Mouse (Mus musculus): ENCODE measurements around the gene Gsdma2. TPM values are rescaled to one million over a fixed set of nuclear protein-coding genes. Genes with fewer than 3 reads are reported as not detected.

Gsdma2 gene
- polyA plus RNA-seq, 2 experiments, result not detected

DNA sequence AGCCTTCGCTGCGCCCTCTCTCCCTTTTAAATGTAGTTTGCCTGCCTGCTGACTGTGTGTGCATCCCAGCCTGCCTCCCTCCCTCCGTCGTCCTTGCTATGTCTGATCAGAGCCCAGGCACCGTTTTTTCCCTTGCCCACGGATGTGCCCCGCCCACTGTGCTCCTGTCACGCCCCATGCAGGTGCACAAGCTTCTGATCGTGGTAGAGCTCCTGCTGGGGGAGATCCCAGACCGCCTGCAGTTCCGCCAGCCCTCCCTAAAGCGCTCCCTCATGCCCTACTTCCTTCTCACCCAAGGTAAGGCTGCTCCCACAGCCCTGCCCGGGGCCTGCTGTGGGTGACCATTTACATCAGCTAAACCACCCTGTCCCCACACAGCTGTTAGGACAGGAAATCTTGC is 46.6 kb downstream of the Gsdma2 start:
- H3K27ac ChIP-seq, result no peak overlapping the region
- ATAC-seq (ENCODE audit: insufficient read depth), result no peak
- H3K4me1 ChIP-seq (replicated peaks; ENCODE audit: control insufficient read depth in 2 of 2, insufficient read depth in 2 of 2, low read length in 1 of 2), result no peaks in the 10 kb centered on the region
- no peak for DNase-seq (ENCODE audit: low read depth in 3 of 3, low spot score in 3 of 3)
- H3K9me3 ChIP-seq (ENCODE audit: control insufficient read depth, low read length), result no peaks in the 10 kb centered on the region
- no peak for TF ChIP-seq EP300 (IDR thresholded peaks at IDR 0.05; ENCODE audit: low read depth)
- no peak for TF ChIP-seq CTCF (IDR thresholded peaks at IDR 0.05; ENCODE audit: low read depth)
- H3K4me2 ChIP-seq (ENCODE audit: low read depth), result no peak overlapping the region
- no peaks in the 10 kb centered on the region for H3K27me3 ChIP-seq (ENCODE audit: control insufficient read depth, insufficient read depth, low read length)
- H3K9ac ChIP-seq (replicated peaks), result no peak overlapping the region
- H3K4me3 ChIP-seq (ENCODE audit: insufficient read depth in 1 of 2, low read depth in 2 of 2, low read length in 2 of 2), result no peak overlapping the region
- H3K36me3 ChIP-seq (replicated peaks; ENCODE audit: control insufficient read depth, insufficient read depth, low read depth), result peaks cover 55% of the 10 kb centered on the region
- WGBS (ENCODE audit: insufficient replicate concordance), result 58% methylated on average over 13 of the region's 13 CpGs

DNA sequence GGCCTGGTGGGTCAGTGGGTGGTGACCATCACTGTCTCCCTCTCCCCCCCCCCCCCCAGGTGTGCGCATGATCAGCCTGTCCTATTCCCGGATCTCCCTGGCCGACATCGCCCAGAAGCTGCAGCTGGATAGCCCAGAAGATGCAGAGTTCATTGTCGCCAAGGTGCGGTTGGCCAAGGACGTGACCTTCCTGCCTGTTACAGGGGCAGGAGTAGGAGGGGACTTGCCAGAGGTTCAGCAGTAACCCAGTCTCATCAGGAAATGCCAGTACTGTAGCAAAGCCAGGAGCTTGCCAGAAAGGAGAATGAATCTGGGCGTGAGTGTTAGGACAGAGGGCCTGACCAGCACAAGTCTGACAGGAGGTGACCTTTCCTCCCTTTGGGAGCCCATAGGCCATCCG is 47.2 kb downstream of the Gsdma2 start:
- TF ChIP-seq CTCF (IDR thresholded peaks at IDR 0.05; ENCODE audit: low read depth), result no peak
- Histone ChIP-seq H3K4me2 (ENCODE audit: low read depth) (no peak overlapping the region), H3K36me3 (replicated peaks; ENCODE audit: control insufficient read depth, insufficient read depth, low read depth) (peaks cover 51% of the 10 kb centered on the region), H3K27ac (no peak overlapping the region), H3K4me1 (replicated peaks; ENCODE audit: control insufficient read depth in 2 of 2, insufficient read depth in 2 of 2, low read length in 1 of 2) (no peaks in the 10 kb centered on the region), H3K9ac (replicated peaks) (no peak overlapping the region), H3K9me3 (ENCODE audit: control insufficient read depth, low read length) (no peaks in the 10 kb centered on the region), H3K27me3 (ENCODE audit: control insufficient read depth, insufficient read depth, low read length) (no peaks in the 10 kb centered on the region), H3K4me3 (ENCODE audit: insufficient read depth in 1 of 2, low read depth in 2 of 2, low read length in 2 of 2) (no peak overlapping the region)
- ATAC-seq (ENCODE audit: insufficient read depth) (no peak), DNase-seq (ENCODE audit: low read depth in 3 of 3, low spot score in 3 of 3) (no peak)
- WGBS (ENCODE audit: insufficient replicate concordance), result 86% methylated on average over 9 of the region's 9 CpGs

DNA sequence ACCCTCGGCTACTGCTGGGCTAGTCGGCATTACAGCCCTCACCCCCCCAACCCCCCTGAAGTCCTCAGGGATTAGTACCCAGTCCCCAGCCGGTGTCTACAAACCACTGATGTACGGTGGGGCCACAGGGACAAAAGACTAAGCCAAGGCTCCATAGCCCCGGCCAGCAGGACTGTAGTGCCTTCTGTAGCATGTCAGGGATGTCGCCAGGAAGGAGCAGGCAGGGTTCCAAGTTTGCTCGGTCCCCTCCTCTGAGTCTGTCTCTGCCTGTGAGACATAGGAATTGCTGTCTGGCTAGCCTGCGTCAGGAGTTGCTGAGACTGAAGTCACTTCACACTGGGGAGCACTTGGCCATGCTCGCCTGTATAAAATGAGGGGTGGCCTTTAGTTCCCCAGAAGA is 47.7 kb downstream of the Gsdma2 start:
- peaks cover 49% of the 10 kb centered on the region for H3K36me3 ChIP-seq (replicated peaks; ENCODE audit: control insufficient read depth, insufficient read depth, low read depth)
- WGBS (ENCODE audit: insufficient replicate concordance), result 78% methylated on average over 9 of the region's 9 CpGs

DNA sequence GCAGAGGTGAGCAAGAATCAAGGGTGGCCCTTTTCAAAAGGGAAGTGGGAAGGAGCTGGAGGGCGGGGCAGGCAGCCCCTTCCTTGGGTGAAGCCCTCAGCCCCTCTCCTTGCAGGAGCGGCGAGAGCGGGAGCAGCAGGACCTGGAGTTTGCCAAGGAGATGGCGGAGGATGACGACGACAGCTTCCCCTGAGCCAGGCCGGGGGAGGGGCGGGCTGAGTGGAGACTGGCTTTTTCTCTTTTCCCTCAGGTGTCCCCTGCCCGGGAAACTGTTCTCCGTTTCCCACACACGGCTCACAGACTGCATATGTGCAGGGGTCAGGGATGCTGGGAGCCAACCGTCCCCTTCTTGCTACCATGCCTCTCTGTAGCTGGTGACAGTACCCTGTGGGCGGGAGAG is 48.8 kb downstream of the Gsdma2 start:
- WGBS (ENCODE audit: insufficient replicate concordance), result 85% methylated on average over 14 of the region's 14 CpGs
- TF ChIP-seq CTCF (IDR thresholded peaks at IDR 0.05; ENCODE audit: low read depth) (no peak), EP300 (IDR thresholded peaks at IDR 0.05; ENCODE audit: low read depth) (no peak)
- Histone ChIP-seq H3K36me3 (replicated peaks; ENCODE audit: control insufficient read depth, insufficient read depth, low read depth) (peaks cover 38% of the 10 kb centered on the region), H3K9ac (replicated peaks) (no peak overlapping the region), H3K27me3 (ENCODE audit: control insufficient read depth, insufficient read depth, low read length) (no peaks in the 10 kb centered on the region), H3K27ac (no peak overlapping the region), H3K4me2 (ENCODE audit: low read depth) (no peak overlapping the region), H3K9me3 (ENCODE audit: control insufficient read depth, low read length) (no peaks in the 10 kb centered on the region), H3K4me1 (replicated peaks; ENCODE audit: control insufficient read depth in 2 of 2, insufficient read depth in 2 of 2, low read length in 1 of 2) (no peaks in the 10 kb centered on the region), H3K4me3 (ENCODE audit: insufficient read depth in 1 of 2, low read depth in 2 of 2, low read length in 2 of 2) (no peak overlapping the region)
- DNase-seq (ENCODE audit: low read depth in 3 of 3, low spot score in 3 of 3), result no peak
- no peak for ATAC-seq (ENCODE audit: insufficient read depth)

More for the DNA sequence above, 47.7 kb downstream of the Gsdma2 start:
- Histone ChIP-seq H3K4me3 (ENCODE audit: insufficient read depth in 1 of 2, low read depth in 2 of 2, low read length in 2 of 2) (no peak overlapping the region), H3K27ac (no peak overlapping the region), H3K9me3 (ENCODE audit: control insufficient read depth, low read length) (no peaks in the 10 kb centered on the region), H3K9ac (replicated peaks) (no peak overlapping the region), H3K27me3 (ENCODE audit: control insufficient read depth, insufficient read depth, low read length) (no peaks in the 10 kb centered on the region), H3K4me1 (replicated peaks; ENCODE audit: control insufficient read depth in 2 of 2, insufficient read depth in 2 of 2, low read length in 1 of 2) (no peaks in the 10 kb centered on the region), H3K4me2 (ENCODE audit: low read depth) (no peak overlapping the region)
- ATAC-seq (ENCODE audit: insufficient read depth), result no peak
- no peak for DNase-seq (ENCODE audit: low read depth in 3 of 3, low spot score in 3 of 3)
- TF ChIP-seq EP300 (IDR thresholded peaks at IDR 0.05; ENCODE audit: low read depth) (no peak), CTCF (IDR thresholded peaks at IDR 0.05; ENCODE audit: low read depth) (no peak)

- 78% methylated on average over 14 of the region's 14 CpGs for WGBS (ENCODE audit: insufficient replicate concordance)
- ATAC-seq (ENCODE audit: insufficient read depth), result no peak
- no peak for TF ChIP-seq EP300 (IDR thresholded peaks at IDR 0.05; ENCODE audit: low read depth)
- no peak for TF ChIP-seq CTCF (IDR thresholded peaks at IDR 0.05; ENCODE audit: low read depth)
- no peak for DNase-seq (ENCODE audit: low read depth in 3 of 3, low spot score in 3 of 3)
- peaks cover 27% of the 10 kb centered on the region for H3K36me3 ChIP-seq (replicated peaks; ENCODE audit: control insufficient read depth, insufficient read depth, low read depth)
- no peaks in the 10 kb centered on the region for H3K9me3 ChIP-seq (ENCODE audit: control insufficient read depth, low read length)
- no peaks in the 10 kb centered on the region for H3K27me3 ChIP-seq (ENCODE audit: control insufficient read depth, insufficient read depth, low read length)
- H3K4me1 ChIP-seq (replicated peaks; ENCODE audit: control insufficient read depth in 2 of 2, insufficient read depth in 2 of 2, low read length in 1 of 2), result no peaks in the 10 kb centered on the region
- no peak overlapping the region for H3K27ac ChIP-seq
- H3K4me3 ChIP-seq (ENCODE audit: insufficient read depth in 1 of 2, low read depth in 2 of 2, low read length in 2 of 2), result no peak overlapping the region
- no peak overlapping the region for H3K9ac ChIP-seq (replicated peaks)
- no peak overlapping the region for H3K4me2 ChIP-seq (ENCODE audit: low read depth)
Observed at GRCm38 (mm10) chr11:98696454-98697216, 50.1 kb downstream of the Gsdma2 start.
